Mouse (Mus musculus): ENCODE measurements around the gene Snrpd2. TPM values are rescaled to one million over a fixed set of nuclear protein-coding genes. Genes with fewer than 3 reads are reported as not detected.

Snrpd2 gene
- total and polyA plus RNA-seq, 2 experiments from 2014 or later: 45.6 to 84.9 TPM

DNA sequence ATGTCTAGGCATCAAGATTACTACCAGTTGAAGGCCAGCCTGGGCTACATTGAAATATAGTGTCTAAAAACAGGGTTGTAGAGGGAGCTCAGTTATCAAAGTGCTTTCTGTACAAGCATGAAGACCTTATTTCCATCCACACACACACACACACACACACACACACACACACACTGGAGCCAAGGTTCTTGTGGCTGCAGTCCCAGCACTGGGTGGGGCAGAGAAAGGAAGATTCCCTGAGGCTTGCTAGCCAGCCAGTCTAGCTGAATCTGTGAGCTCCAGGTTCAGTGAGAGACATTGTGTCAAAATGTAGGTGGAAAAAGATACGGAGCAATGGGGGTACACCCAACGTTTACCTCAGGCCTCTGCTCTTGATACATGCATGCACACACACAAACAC lies 34.7 kb downstream of the Snrpd2 start:
- no peak for ATAC-seq (ENCODE audit: insufficient read depth, low read depth)
- no peak overlapping the region for H3K4me3 ChIP-seq (ENCODE audit: low read depth, low read length)
- peak overlapping the region; percentile 69 for H3K27ac ChIP-seq (ENCODE audit: low read depth)
- H3K4me2 ChIP-seq (ENCODE audit: low read depth, low read length): no peak overlapping the region
- H3K36me3 ChIP-seq (replicated peaks; ENCODE audit: control insufficient read depth, insufficient read depth, low read length): no peaks in the 10 kb centered on the region; the same call in none of the 2 replicates
- H3K9ac ChIP-seq (replicated peaks; ENCODE audit: low read depth, low read length): no peak overlapping the region
- WGBS: 55% methylated on average over 2 of the region's 2 CpGs
- peaks cover 24% of the 10 kb centered on the region for H3K4me1 ChIP-seq (ENCODE audit: control insufficient read depth, insufficient read depth)
- no peaks in the 10 kb centered on the region for H3K9me3 ChIP-seq (replicated peaks; ENCODE audit: control insufficient read depth, low read length)
- TF ChIP-seq CTCF (IDR thresholded peaks at IDR 0.05; ENCODE audit: low read depth) (no peak), EP300 (IDR thresholded peaks at IDR 0.05; ENCODE audit: low read depth) (no peak)
- DNase-seq (ENCODE audit: low spot score): no peak
- H3K27me3 ChIP-seq (ENCODE audit: control insufficient read depth, insufficient read depth, low read length): peaks cover 8% of the 10 kb centered on the region; the same call in 1 of the 2 replicates

DNA sequence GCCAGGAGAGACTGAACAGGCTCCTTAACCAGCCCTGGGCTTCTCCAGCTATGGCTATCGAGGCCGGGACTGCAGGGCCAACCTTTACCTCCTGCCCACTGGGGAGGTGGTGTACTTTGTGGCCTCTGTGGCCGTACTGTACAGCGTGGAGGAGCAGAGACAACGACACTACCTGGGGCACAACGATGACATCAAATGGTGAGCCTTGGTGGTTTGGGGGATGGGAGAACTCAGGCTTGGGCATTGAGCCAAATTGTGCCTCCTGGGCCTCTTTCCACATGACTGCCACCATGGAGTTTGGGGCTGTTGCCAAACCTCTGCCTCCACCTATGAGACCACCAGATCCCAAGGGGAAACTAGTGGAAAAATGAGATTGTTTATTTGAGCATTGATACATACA lies 35.2 kb downstream of the Snrpd2 start:
- H3K36me3 ChIP-seq (replicated peaks; ENCODE audit: control insufficient read depth, insufficient read depth, low read length): no peaks in the 10 kb centered on the region; the same call in none of the 2 replicates
- H3K4me2 ChIP-seq (ENCODE audit: low read depth, low read length): no peak overlapping the region
- H3K9me3 ChIP-seq (replicated peaks; ENCODE audit: control insufficient read depth, low read length): no peaks in the 10 kb centered on the region
- DNase-seq (ENCODE audit: low spot score): peak; percentile 49
- H3K9ac ChIP-seq (replicated peaks; ENCODE audit: low read depth, low read length): no peak overlapping the region
- H3K4me1 ChIP-seq (ENCODE audit: control insufficient read depth, insufficient read depth): peaks cover 20% of the 10 kb centered on the region
- TF ChIP-seq EP300 (IDR thresholded peaks at IDR 0.05; ENCODE audit: low read depth): 0 out of 2 replicates have a peak, but pooled peaks have one; percentile 30
- TF ChIP-seq CTCF (IDR thresholded peaks at IDR 0.05; ENCODE audit: low read depth): no peak
- no peak overlapping the region for H3K4me3 ChIP-seq (ENCODE audit: low read depth, low read length)
- 27% methylated on average over 6 of the region's 6 CpGs for WGBS
- peak overlapping the region; percentile 69 for H3K27ac ChIP-seq (ENCODE audit: low read depth)
- peaks cover 3% of the 10 kb centered on the region; the same call in 1 of the 2 replicates for H3K27me3 ChIP-seq (ENCODE audit: control insufficient read depth, insufficient read depth, low read length)
- peak; percentile 55 for ATAC-seq (ENCODE audit: insufficient read depth, low read depth)

DNA sequence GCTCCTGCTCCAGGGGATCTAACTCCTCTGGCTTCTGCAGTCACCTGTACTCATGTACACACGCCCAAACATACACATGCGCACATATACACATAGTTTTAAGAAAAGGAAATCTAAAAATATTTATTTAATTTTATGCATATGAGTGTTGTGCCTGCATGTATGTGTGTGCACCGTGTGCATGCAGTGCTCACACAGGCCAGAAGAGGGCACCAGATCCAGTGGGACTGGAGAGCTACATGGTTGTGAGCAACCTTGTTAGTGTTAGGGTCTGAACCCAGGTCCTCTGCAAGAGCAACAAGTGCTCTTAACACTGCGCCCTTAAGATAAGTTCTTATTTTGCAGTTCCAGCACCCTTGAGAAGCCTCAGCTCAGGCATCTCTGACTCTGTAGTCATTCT lies 45.2 kb downstream of the Snrpd2 start:
- H3K4me2 ChIP-seq (ENCODE audit: low read depth, low read length): no peak overlapping the region
- H3K9me3 ChIP-seq (replicated peaks; ENCODE audit: control insufficient read depth, low read length): no peaks in the 10 kb centered on the region
- DNase-seq (ENCODE audit: low spot score) (no peak), ATAC-seq (ENCODE audit: insufficient read depth, low read depth) (no peak)
- no peaks in the 10 kb centered on the region for H3K4me1 ChIP-seq (ENCODE audit: control insufficient read depth, insufficient read depth)
- TF ChIP-seq EP300 (IDR thresholded peaks at IDR 0.05; ENCODE audit: low read depth): no peak
- TF ChIP-seq CTCF (IDR thresholded peaks at IDR 0.05; ENCODE audit: low read depth): no peak
- H3K9ac ChIP-seq (replicated peaks; ENCODE audit: low read depth, low read length): no peak overlapping the region
- 93% methylated on average over 4 of the region's 4 CpGs for WGBS
- no peak overlapping the region for H3K27ac ChIP-seq (ENCODE audit: low read depth)
- no peaks in the 10 kb centered on the region for H3K27me3 ChIP-seq (ENCODE audit: control insufficient read depth, insufficient read depth, low read length)
- peaks cover 58% of the 10 kb centered on the region for H3K36me3 ChIP-seq (replicated peaks; ENCODE audit: control insufficient read depth, insufficient read depth, low read length)
- no peak overlapping the region for H3K4me3 ChIP-seq (ENCODE audit: low read depth, low read length)

DNA sequence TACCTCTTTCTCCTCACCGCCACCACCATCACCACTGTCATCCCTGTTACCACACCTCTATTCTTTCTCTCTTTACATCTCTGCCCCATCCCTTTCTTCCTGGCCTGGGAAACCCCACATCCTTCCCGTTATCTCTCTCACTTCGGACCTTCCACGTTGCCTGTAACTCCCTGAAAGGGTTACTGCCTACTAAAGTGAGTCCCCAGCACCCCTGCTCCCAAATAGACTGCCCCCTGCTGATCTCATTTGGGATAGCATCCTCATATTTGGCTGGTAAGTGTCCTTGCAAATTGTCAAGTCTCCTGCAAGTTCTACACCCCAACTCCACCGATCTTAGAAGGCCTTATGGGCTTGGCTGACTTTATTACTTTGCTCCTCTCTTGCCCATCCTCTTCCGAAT lies 47.2 kb downstream of the Snrpd2 start:
- TF ChIP-seq CTCF (IDR thresholded peaks at IDR 0.05; ENCODE audit: low read depth): peak; percentile 52
- no peak for TF ChIP-seq EP300 (IDR thresholded peaks at IDR 0.05; ENCODE audit: low read depth)
- ATAC-seq (ENCODE audit: insufficient read depth, low read depth) (no peak), DNase-seq (ENCODE audit: low spot score) (no peak)
- Histone ChIP-seq H3K4me2 (ENCODE audit: low read depth, low read length) (no peak overlapping the region), H3K9me3 (replicated peaks; ENCODE audit: control insufficient read depth, low read length) (no peaks in the 10 kb centered on the region), H3K27ac (ENCODE audit: low read depth) (no peak overlapping the region), H3K27me3 (ENCODE audit: control insufficient read depth, insufficient read depth, low read length) (no peaks in the 10 kb centered on the region), H3K9ac (replicated peaks; ENCODE audit: low read depth, low read length) (no peak overlapping the region), H3K36me3 (replicated peaks; ENCODE audit: control insufficient read depth, insufficient read depth, low read length) (peaks cover 54% of the 10 kb centered on the region), H3K4me1 (ENCODE audit: control insufficient read depth, insufficient read depth) (no peaks in the 10 kb centered on the region), H3K4me3 (ENCODE audit: low read depth, low read length) (no peak overlapping the region)
- 54% methylated on average over 6 of the region's 6 CpGs for WGBS

DNA sequence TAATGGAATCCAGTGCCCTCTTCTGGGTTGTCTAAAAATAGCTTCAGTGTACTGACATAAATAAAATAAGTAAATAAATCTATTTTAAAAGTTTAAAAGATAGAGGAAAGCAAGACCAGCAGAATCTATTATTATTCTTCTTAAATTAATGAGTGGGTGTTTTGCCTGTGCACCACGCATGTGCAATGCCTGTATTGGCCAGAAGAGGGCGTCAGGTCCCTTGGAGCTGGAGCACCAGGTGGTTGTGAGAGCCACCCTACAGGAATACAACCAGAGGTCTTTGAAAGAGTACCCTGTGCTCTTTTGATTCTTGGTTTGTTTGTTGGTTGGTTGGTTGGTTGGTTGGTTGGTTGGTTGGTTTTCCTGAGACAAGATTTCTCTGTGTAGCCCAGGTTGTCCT lies 48.5 kb downstream of the Snrpd2 start:
- TF ChIP-seq CTCF (IDR thresholded peaks at IDR 0.05; ENCODE audit: low read depth) (peak; percentile 41), EP300 (IDR thresholded peaks at IDR 0.05; ENCODE audit: low read depth) (no peak)
- H3K4me2 ChIP-seq (ENCODE audit: low read depth, low read length): no peak overlapping the region
- no peaks in the 10 kb centered on the region for H3K9me3 ChIP-seq (replicated peaks; ENCODE audit: control insufficient read depth, low read length)
- no peak overlapping the region for H3K27ac ChIP-seq (ENCODE audit: low read depth)
- ATAC-seq (ENCODE audit: insufficient read depth, low read depth): no peak
- 37% methylated on average over 2 of the region's 2 CpGs for WGBS
- no peaks in the 10 kb centered on the region for H3K4me1 ChIP-seq (ENCODE audit: control insufficient read depth, insufficient read depth)
- no peak for DNase-seq (ENCODE audit: low spot score)
- H3K36me3 ChIP-seq (replicated peaks; ENCODE audit: control insufficient read depth, insufficient read depth, low read length): peaks cover 47% of the 10 kb centered on the region
- H3K9ac ChIP-seq (replicated peaks; ENCODE audit: low read depth, low read length): no peak overlapping the region
- no peak overlapping the region for H3K4me3 ChIP-seq (ENCODE audit: low read depth, low read length)
- H3K27me3 ChIP-seq (ENCODE audit: control insufficient read depth, insufficient read depth, low read length): no peaks in the 10 kb centered on the region

DNA sequence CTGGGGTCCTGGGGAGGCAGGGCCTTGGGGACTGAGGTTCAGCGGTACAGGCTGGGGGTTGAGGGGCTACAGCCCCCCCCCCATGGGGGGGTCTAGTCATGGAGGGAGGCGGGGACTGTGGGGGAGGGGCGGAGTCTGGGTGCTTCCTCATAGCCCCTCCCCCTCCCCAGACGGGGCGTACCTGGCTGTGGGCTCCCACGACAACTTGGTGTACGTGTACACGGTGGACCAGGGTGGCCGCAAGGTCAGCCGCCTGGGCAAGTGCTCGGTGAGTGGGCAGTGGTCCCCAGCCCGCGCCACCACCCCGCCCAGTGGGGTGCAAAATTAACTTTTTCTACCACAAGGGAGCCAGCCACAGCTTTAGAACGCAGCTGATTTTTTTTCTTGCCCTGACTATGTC lies 52.1 kb downstream of the Snrpd2 start:
- Histone ChIP-seq H3K9me3 (replicated peaks; ENCODE audit: control insufficient read depth, low read length) (no peaks in the 10 kb centered on the region), H3K27me3 (ENCODE audit: control insufficient read depth, insufficient read depth, low read length) (no peaks in the 10 kb centered on the region), H3K9ac (replicated peaks; ENCODE audit: low read depth, low read length) (no peak overlapping the region), H3K36me3 (replicated peaks; ENCODE audit: control insufficient read depth, insufficient read depth, low read length) (peaks cover 46% of the 10 kb centered on the region), H3K4me3 (ENCODE audit: low read depth, low read length) (no peak overlapping the region), H3K4me2 (ENCODE audit: low read depth, low read length) (no peak overlapping the region), H3K27ac (ENCODE audit: low read depth) (no peak overlapping the region), H3K4me1 (ENCODE audit: control insufficient read depth, insufficient read depth) (no peaks in the 10 kb centered on the region)
- WGBS: 70% methylated on average over 15 of the region's 15 CpGs
- no peak for TF ChIP-seq EP300 (IDR thresholded peaks at IDR 0.05; ENCODE audit: low read depth)
- DNase-seq (ENCODE audit: low spot score) (no peak), ATAC-seq (ENCODE audit: insufficient read depth, low read depth) (no peak)
